Mouse (Mus musculus) adrenal gland, postnatal 36 days (tissue): Measurements from ENCODE around the gene Tubb4b. TPM values are rescaled to one million over a fixed set of nuclear protein-coding genes. Genes with fewer than 3 reads are reported as not detected.

Experiments used
- DNase-seq, 2 experiments: peaks; one replicate each; pipeline ENCODE4 v3.0.0; 2021; ENCODE audit warnings: mixed read lengths in 1 of 2
- total RNA-seq, 2 experiments: library from RNA; stranded (reverse); gene quantifications; 2 replicates each; pipeline ENCODE4 v1.2.3; 2021

The Tubb4b gene
- total RNA-seq, 2 experiments from 2014 or later: 291 to 296 TPM

DNA sequence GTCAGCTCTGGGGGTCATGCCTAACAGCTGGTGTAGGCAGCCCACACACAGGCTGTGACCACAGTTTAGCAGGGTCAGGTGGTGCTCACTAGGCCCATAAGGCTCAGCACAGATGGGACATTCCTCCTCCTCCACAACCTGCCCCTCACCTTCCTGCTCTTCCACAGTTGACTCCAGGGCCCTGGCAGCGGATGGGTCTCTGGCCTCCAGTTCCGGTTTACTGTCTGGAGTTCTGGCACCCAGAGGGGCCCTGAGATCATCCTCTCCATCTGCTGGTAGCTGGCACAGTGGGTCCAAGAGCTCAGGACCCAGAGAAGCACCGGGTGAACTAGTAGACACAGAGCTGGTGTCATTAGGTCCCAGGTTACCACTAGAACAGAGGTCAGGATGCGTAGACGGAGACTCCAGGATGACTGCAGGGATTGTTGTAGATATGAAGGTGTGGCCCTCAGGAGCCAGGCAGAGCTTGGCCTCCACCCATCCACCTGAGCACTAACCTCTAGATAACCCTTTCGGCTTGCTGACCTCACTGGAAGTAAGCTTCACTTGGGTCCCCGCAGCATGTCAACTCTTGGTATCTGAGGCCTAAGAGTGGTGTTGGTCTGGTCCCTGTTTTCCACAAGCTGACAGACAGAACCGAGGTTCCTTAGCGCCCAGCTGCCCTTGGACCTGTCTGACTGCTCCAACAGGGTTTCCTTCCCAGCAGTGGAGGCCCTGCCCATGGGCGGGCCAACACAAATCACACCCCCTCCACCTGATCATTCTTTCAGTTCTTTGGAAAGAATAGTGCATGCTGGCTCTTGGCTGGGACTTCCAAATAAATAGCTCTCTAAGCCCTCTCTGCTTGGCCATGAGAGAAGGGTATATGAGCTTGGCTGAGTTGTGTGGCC is 21.9 kb upstream of the Tubb4b start, which contains the start of gene AL732309.1:
Gene AL732309.1 (minus strand): TSS at position 681 of the 890 bp plus-strand sequence.
- no peak for DNase-seq

DNA sequence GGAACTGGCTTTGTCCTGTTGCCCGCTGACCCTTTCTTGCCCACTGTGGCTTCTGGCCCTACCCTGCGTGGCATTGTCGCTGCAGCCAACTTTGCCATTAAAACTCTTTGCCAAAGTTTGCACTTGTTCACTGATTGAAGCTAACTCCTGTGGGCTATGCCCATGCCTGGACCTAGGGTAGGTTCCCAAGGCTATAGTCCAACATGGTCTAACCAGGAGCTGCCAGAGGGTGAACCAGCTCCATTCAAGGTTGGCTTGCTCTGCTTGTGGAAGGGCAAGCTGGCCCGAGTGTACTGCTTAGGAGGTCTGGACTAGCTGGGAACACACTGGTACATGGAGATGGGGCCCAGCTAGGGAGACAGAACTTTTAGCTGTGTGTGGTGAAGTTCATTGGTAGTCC is 19.6 kb upstream of the Tubb4b start:
- DNase-seq: no peak

DNA sequence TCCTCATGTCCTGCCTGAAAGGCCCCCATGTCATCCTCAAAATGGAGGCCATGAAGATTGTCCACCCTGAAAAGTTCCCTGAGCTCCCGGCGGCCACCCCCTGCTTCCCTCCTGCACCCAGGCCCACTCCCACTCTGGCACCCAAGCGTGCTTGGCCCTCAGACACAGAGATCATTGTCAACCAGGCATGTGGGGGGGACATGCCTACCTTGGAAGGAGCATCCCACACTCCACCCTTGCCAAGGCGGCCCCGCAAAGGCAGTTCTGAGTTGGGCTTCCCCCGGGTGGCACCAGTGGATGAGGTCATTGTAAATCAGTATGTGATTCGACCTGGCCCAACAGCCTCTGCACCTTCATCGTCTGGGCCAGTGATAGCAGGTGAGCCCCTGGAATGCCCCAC is 18.8 kb upstream of the Tubb4b start:
- no peak for DNase-seq

DNA sequence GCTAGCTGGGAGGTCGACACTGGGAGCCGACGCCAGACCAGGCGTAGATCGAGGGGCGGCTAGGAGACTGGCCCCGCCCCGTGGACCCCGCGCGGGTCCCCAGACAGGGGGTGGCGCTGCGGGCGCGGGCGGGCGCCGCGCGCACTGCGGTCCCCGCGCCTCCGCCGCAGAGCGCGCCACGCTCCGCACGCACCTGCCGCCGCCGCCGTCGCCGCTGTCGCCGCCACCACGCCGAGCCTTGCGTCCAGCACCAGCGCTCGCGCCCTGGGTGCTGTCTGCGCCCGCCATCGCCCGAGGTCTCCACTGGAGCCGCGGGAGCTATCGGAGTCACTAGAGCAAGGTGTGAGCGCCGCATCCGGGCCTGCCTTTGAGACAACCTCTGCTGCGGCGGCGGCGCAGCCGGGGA is 17.6 kb upstream of the Tubb4b start, which contains the start of the genes Rnf208 and Cysrt1:
Gene Rnf208 (plus strand): TSS at position 155 of the 406 bp plus-strand sequence.
Gene Cysrt1 (minus strand): TSS at position 352 of the 406 bp plus-strand sequence.
- peak in 1 of 2 experiments; percentile 25 for DNase-seq

DNA sequence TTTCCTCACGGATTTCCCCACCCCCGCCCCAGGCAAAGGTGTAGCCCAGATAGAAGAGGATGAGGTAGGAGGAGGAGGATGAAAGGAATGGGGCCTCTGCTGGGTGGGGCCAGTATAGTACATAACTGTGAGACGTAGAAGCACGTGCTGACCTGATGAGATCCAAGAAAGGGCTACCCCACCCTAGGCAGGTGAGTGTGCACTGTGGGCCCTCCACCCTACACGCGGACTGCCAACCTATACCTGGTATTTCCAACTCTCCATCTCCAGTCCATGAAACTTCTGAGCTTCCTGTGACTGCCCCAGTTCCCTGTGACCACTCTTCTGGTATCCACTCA is 16.9 kb upstream of the Tubb4b start:
- no peak for DNase-seq

DNA sequence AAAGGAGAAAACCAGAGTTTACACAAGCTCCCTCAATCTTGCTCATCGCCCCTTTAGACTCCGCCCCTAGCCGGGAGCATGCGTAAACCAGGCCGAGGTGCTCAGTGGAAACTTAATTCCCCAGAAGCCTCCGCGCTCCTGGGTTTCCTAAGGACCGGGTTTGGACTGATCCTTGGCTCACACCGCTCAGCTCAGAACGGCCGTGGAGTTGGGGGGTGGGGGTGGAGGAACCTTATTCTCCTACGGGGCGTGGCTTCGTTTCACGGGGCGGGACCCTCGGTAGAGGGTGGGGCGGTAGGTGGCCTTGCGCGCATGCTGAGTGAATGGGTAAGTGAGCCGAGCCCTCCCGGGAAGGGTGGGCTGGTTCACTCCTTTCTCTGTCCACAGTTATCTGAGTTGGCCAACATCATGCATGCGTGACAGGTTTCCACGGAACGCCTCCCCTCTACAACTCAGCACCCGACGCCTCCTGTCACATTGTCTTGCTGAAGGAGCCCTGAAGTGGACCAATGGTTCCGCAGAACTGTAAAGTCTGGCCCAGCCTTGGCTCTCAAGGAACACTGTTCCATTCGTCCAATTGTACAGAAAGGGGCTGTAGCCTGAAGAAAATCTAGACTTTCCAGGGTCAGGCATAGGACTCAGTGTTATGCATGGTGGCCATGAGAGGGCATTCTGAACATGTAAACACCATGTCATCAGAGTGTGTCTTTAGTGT is 16.4 kb upstream of the Tubb4b start:
- peak; percentile 83 to 86 for DNase-seq

DNA sequence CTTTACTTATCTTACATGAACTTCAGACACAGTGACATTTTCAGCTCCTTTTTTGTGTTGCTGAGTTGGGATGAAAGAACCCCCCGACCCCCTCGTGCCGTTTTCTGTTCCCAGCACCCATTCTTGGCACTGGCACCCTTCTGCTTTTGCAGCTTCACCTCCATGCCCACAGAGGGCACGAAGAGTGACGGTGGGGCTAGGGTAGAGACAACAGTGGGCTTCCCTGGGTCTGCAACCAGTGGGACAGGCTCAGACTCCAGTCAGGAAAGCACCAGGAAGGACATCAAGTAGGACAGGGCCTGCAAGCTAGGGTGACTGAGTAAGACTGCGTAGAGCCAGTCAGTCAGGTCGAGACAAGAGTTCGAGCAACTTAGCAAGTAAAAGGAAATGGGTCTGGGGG is 15.8 kb upstream of the Tubb4b start:
- DNase-seq: no peak

DNA sequence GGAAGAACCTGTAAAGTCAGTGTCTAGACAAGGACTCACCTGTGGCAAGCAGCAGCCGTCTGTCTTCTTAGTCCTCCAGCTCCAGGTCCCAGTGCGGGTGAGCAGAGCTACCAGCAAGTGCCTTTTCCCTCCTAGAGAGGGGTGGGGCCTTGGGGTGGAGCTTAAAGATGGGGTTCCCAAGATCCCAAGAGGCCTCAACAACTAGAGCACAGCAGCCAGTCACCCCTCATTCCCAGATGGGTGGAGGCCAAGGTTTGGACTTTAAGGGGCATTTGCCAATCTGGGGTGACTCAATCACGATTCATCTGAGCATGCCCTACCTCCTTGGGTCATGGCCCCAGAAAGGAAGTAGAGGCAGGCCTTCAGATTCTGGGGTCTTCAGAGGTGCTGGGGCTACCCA is 15.3 kb upstream of the Tubb4b start:
- DNase-seq: no peak

DNA sequence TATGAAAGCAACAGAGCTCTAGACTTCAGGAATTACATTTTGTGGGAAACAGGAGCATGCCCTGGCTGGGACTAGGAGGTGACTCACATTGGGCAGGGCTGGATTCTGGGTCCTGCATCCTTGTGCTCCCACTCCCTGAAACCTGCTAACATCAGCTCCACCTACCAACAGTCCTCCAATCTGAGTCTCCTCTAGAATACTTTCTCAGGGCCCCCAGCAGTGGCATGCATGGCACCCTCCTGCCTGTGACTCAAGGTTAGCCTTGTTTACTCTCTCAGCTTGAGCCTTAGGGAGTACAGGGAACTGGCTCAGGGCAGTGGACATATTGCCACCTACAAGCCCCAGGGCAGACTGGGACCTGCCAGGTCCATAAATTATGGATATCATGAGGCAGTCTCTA is 13.6 kb upstream of the Tubb4b start:
- DNase-seq: no peak

DNA sequence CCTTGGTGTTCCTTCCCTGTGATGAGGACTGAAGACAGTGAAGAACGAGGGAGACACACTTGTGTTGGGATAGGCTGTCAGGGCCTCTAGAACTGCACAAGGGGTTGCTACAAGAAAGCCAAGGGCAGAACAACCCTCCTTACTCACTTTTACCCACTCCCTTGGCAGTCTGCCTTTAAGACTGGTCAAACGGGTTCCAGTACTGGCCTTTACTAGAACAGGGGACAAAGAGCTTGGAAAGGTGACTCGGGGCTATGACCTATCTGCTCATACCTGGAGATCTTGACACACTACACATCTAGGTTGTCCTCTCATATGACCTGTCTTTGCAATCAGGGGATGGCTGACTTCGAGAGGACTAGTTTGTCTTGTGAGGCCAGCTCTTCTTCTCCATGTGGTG is 13.0 kb upstream of the Tubb4b start:
- DNase-seq: no peak

DNA sequence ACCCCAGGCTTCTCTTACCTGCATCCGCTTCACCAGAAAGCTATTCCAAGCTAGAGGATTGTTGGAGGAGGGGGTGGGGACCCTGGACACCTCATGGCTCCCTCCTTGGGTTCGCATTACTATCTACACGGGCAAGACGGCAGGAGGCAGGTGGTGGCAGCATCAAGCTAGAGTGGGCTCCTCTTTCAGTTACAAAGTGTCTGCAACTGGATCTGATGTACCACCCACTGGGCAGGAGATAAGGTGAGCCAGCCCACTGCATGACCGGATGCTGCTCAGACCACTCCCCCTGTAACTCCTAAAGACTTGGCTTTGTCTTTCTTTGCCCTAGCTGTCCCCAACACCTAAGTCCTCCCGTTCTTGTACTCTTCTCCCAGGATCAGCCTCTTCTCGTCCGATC is 12.1 kb upstream of the Tubb4b start, which contains the start of gene Rnf224:
Gene Rnf224 (minus strand): TSS at position 174 of the 400 bp plus-strand sequence.
- DNase-seq: no peak

DNA sequence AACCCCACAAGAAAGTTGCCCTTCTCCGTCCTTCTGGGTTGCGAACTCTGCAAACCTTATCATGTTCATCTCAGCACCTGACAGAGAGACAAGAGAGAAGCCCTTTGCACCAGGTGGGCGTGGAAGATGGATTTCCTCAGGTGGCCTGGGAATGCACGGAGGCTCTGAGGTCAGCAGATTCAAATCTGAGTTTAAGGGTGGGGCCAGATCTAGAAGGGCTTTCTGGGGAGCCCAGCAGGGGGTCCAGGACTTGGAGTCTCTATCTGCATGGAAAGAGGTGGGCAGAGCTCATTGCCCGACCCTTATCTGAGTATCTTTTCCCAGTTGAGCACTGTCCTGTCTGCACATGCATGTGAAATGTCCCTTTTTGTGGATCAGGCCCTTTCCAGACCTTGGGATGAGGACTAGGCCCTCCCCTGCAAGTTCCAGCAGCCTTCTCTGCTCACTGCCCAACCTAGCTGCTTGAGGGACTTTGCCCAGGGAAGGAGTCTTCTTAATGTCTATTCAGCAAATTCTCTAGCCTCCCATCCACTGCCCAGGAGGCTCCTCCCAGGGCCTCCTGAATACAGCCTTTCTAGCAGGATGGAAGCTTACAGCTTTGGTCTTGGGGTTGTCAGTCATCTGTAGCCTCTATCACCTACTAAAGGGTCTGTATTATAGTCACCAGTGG is 10.2 kb upstream of the Tubb4b start:
- no peak for DNase-seq

DNA sequence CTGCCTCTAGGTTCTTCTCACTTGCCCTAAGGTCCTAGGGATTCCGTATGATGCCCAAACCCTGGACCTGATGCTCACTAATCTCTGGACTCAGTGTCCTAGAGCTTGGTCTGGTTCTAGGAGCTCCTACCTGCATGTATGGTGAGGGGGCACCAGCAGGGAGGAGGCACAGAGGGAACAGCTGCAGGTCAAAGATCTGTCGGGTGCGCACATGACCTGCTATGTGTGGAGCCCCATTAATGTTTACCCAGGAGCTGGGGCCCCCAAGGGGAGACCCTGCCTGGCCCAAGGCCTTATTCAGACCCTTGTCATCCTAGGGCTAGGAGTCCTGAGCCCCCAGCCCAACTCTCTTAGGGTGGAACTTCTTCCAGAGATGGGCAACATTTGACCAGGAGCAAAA is 9.5 kb upstream of the Tubb4b start, which contains the start of gene Slc34a3:
Gene Slc34a3 (minus strand): TSS at position 315 of the 400 bp plus-strand sequence.
- no peak for DNase-seq

DNA sequence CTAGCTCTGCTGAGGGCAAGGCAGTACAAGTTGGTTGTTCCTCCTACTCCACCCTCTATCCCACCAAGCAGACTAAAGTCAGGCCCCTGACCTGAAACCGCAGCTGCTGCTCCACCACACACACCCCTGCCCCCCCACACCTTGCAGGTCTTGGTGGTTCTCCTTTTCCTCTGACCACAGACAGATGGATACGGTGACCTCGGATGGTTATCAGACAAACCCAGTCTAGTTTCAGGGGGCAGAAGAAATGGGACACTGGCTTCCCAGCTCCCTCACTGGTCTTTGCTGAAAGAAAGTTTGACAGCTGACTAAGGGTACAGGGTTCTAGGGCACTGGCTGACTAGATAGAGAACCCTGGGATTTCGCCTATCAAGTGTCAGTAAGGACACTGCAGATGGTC is 8.9 kb upstream of the Tubb4b start:
- DNase-seq: no peak

DNA sequence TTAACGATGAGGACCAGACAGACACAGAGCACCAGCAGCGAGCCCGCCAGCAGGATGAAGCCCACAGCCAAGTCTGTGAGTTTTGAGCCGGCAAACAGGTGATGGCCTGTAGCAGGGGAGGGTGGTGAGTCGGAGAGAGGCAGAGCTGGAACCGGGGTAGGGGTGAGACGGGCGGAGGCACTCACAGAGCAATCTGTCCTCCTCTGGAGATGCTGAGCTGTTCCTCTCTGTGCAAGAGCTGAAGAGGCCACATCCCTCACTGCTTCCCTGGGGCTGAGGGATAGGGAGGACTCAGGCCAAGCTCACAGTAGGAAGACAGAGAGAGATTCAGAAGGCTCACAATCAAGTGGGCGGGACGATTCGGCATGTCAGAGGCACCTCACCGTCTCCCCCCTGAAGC is 6.5 kb upstream of the Tubb4b start:
- DNase-seq: no peak

DNA sequence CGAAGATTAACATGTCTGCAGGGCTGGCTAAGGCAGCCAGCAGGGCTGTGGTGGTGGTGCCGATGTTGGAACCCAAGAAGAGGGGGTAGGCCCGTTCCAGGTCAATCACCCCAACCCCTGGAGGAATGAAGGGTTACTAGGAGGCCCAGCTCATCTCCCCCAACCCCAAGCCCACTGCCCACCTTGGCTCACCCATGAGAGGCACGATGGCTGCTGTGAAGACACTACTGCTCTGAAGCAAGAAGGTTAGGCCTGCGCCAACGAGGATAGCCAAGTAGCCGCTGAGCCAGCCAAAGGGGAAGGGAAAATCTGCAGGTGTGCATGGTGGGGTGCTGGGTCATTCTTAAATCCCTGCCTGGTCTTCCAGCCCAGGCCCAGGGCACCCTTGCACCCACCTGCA is 6.1 kb upstream of the Tubb4b start:
- no peak for DNase-seq

DNA sequence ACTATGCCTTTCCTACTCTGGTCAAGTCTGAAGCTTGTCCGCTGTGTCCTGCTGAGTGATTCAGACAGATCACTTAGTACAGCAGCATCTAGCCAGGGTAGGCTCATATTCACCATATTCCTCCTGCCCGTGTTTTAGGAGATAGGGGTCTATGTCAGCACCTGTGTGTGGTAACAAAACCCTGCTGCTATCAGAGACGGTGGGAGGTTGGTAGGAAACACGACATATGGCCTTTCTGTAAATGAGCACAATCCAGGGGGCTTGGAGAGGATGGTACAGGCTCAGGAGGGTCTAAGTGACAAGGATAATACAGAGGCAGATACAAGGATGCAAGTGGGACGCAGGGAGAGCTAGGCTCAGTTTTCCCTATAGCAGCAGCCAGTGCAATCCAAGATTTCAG is 5.1 kb upstream of the Tubb4b start:
- no peak for DNase-seq

DNA sequence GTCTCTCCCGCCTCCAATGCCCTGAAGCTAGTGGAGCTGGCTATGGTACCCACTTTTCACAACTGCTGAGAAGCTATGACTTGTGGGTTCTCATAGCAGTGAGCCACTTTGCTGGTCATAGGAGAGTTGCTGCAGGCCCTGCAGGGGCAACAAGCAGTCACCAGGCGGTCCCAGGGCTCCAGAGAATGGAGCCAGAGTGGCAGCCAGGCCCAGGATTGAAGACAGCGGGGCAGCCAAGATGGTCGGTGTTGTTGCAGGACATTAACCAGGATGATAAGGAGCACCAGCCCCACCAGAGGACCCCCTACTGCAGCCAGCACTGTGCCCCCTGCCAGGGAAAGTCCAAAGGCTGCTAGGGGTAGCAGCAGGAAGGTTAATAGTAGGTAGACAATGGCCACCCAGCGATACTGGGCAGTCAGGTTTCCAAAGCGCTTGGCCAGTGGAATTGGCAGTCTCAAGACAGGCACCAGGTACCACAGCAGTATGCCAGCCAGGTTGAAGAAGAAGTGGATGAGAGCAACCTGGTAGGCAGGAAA is 4.6 kb upstream of the Tubb4b start:
- no peak for DNase-seq

DNA sequence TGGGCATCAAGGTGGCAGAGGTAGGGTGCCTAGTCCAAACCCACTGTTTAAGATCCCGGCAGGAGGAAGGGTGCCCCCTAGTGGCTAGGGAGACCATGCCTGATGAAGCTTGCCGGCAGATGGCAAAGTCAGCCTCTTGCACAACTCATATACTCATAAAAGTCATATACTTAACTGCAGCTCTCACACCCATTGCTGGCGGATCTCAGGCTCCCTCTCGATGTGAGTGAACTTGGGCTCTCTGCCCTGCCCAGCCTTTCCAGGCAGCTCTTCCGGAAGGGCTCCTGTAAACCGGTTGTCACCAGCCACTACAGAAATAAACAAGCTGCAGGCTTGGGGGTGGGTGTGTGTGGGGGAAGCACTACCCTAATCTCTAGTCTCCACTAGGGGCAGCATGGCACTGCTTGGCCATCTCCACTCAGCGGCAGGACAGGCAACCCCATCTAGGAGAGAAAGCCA is 4.0 kb upstream of the Tubb4b start:
- peak; percentile 86 to 93 for DNase-seq

DNA sequence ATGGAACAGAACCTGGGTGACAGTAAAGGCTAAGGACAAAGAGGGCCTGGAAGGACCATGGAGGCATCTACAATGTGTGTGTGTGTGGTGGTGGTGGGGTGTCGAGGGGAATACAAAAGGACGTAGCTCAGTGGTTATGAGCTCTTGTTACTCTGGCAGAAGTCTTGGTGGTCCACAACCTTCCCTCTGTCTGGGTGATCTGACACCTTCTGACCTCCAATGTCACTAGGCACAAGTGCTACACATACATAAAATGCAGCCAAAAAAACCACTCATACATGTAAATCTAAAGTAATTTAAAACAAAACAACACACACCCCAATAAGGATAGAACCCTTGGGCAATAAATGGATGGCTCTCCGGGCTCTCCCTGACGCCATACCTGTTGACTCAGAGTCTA is 2.9 kb upstream of the Tubb4b start:
- no peak for DNase-seq

DNA sequence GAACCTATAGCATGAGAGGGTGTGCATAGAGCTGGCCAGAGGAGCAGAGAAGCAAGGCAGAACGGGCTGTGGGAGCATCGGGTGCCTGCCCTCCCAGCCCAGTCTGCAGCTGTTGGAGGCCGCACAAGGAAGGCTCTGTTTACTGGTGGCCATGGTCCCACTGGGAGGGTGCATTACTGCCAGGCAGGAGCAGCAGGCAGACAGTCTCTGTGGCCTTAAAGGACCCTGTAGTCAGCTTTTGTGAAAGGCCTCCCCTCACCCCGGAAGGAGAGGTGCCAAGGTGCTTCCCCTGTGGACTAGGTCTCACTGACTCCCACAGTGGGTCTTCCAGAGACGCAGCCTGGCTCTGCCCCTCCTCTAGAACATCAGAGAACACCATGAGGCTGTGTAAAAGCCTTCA is 2.4 kb upstream of the Tubb4b start:
- DNase-seq: peak in 1 of 2 experiments; percentile 25

DNA sequence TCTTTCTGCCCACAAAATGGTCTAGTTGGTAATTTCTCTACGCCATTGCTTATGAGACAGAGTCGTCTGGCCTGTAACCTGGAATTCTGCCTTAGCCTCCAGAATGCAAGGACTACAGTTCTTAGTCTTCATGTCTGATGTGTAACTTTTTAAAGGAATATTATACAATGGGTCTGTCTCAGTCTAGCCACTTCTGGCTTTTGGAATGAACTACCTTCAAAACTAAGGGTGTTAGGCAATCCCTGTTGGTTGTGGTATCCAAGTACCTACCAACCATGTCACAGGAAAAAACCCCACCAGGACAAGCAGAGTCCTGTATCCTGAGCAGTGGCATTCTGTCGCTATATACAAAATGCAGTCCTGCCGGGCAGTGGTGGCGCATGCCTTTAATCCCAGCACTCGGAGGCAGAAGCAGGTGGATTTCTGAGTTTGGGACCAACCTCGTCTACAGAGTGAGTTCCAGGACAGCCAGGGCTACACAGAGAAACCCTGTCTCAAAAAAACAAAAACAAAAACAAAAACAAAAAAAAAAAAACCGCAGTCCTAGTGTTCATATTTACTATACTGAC is 1.4 kb upstream of the Tubb4b start:
- DNase-seq: no peak
